Mouse (Mus musculus): Measurements from ENCODE around the gene Rhbdd1. TPM values are rescaled to one million over a fixed set of nuclear protein-coding genes. Genes with fewer than 3 reads are reported as not detected.

The Rhbdd1 gene
- polyA plus RNA-seq, 1 experiment from 2014 or later, result 7.5 TPM

- Histone ChIP-seq H3K4me3 (ENCODE audit: low read depth, low read length) (no peak overlapping the region), H3K9ac (ENCODE audit: low read depth, low read length) (no peak overlapping the region), H3K27me3 (replicated peaks; ENCODE audit: control insufficient read depth, insufficient read depth, low read length) (no peaks in the 10 kb centered on the region), H3K36me3 (ENCODE audit: control insufficient read depth, insufficient read depth) (no peaks in the 10 kb centered on the region), H3K4me2 (replicated peaks; ENCODE audit: low read depth) (no peak overlapping the region), H3K9me3 (ENCODE audit: control insufficient read depth) (no peaks in the 10 kb centered on the region), H3K4me1 (replicated peaks; ENCODE audit: control insufficient read depth, insufficient read depth, low read length) (0 out of 2 replicates have a peak, but pooled peaks cover 10% of the 10 kb centered on the region), H3K27ac (ENCODE audit: low read depth, low read length) (no peak overlapping the region)
- TF ChIP-seq CTCF (IDR thresholded peaks at IDR 0.05; ENCODE audit: low read depth), result no peak
- ATAC-seq, result no peak
- WGBS, result 75% methylated on average over 6 of the region's 6 CpGs
These were observed 34.4 kb upstream of the Rhbdd1 start for GRCm38 (mm10) chr1:82281823-82282222.

DNA sequence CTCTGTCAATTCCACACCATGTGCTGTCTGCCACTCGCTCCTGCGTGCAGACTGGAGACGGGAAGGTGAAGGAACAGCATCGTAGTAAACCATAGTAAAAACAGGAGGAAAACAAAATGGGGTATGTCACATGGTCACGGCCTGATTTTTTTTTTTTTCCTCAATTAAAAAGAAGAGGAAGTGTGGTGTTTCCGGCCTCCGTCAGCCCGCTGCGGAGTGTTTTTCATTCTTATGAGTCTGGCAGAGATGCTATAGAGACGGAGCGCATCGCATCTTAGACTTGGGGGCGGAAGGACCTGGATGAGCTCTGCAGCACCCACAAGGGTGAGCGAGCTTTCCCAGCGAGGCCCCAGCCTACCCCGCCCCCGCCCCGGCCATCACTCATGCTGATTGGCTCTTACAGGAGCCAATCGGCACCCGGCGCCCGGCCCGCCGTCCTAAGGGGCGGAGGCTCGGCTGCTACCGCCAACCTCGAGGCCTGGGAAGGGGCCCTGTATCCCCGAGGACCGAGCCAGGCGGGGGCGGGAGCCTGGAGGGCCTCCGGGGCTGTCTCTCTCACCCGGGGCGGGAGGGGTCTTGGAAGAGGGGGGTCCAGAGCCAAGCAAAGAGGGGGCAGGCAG is 33.1 kb upstream of the Rhbdd1 start:
- Histone ChIP-seq H3K4me3 (ENCODE audit: low read depth, low read length) (peak overlapping the region; percentile 49), H3K4me1 (replicated peaks; ENCODE audit: control insufficient read depth, insufficient read depth, low read length) (0 out of 2 replicates have a peak, but pooled peaks cover 10% of the 10 kb centered on the region), H3K27me3 (replicated peaks; ENCODE audit: control insufficient read depth, insufficient read depth, low read length) (no peaks in the 10 kb centered on the region), H3K36me3 (ENCODE audit: control insufficient read depth, insufficient read depth) (no peaks in the 10 kb centered on the region), H3K27ac (ENCODE audit: low read depth, low read length) (peak overlapping the region; percentile 70), H3K9ac (ENCODE audit: low read depth, low read length) (peak overlapping the region; percentile 52), H3K9me3 (ENCODE audit: control insufficient read depth) (no peaks in the 10 kb centered on the region), H3K4me2 (replicated peaks; ENCODE audit: low read depth) (peak overlapping the region; percentile 80)
- peak; percentile 97 for ATAC-seq
- TF ChIP-seq CTCF (IDR thresholded peaks at IDR 0.05; ENCODE audit: low read depth), result no peak
- 2% methylated on average over 35 of the region's 35 CpGs for WGBS

- Histone ChIP-seq H3K27ac (ENCODE audit: low read depth, low read length) (peak overlapping the region; percentile 70), H3K27me3 (replicated peaks; ENCODE audit: control insufficient read depth, insufficient read depth, low read length) (no peaks in the 10 kb centered on the region; the same call in 1 of the 2 replicates), H3K4me2 (replicated peaks; ENCODE audit: low read depth) (peak overlapping the region; percentile 80), H3K9me3 (ENCODE audit: control insufficient read depth) (no peaks in the 10 kb centered on the region), H3K4me1 (replicated peaks; ENCODE audit: control insufficient read depth, insufficient read depth, low read length) (0 out of 2 replicates have a peak, but pooled peaks cover 10% of the 10 kb centered on the region), H3K9ac (ENCODE audit: low read depth, low read length) (peak overlapping the region; percentile 52; the same call in 1 of the 2 replicates), H3K4me3 (ENCODE audit: low read depth, low read length) (peak overlapping the region; percentile 49), H3K36me3 (ENCODE audit: control insufficient read depth, insufficient read depth) (no peaks in the 10 kb centered on the region)
- 31% methylated on average over 1 of the region's 1 CpGs for WGBS
- TF ChIP-seq CTCF (IDR thresholded peaks at IDR 0.05; ENCODE audit: low read depth), result no peak
- ATAC-seq, result no peak
These were observed 32.4 kb upstream of the Rhbdd1 start for GRCm38 (mm10) chr1:82283901-82284301.

DNA sequence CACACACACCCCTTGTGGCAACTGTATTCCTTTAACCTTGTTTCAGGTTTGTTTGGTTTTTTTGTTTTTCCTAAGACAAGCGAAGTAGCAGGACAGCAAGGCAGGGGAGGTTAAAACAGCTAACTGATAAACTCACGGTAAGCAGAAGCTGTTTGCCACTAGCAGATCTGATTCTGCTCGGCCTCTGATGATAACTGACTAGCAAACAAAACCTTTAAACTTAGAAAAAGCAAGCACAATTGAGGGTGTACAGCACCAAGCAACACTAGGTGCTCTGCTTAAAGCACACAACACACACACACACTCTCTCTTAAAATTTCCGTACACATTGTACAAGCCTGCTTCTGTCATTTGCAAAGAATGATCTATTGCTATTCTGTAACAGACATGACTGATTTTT is 31.8 kb upstream of the Rhbdd1 start:
- Histone ChIP-seq H3K4me1 (replicated peaks; ENCODE audit: control insufficient read depth, insufficient read depth, low read length) (0 out of 2 replicates have a peak, but pooled peaks cover 10% of the 10 kb centered on the region), H3K9me3 (ENCODE audit: control insufficient read depth) (no peaks in the 10 kb centered on the region), H3K4me2 (replicated peaks; ENCODE audit: low read depth) (peak overlapping the region; percentile 80), H3K27me3 (replicated peaks; ENCODE audit: control insufficient read depth, insufficient read depth, low read length) (peaks cover 4% of the 10 kb centered on the region), H3K9ac (ENCODE audit: low read depth, low read length) (no peak overlapping the region), H3K4me3 (ENCODE audit: low read depth, low read length) (peak overlapping the region; percentile 49), H3K36me3 (ENCODE audit: control insufficient read depth, insufficient read depth) (no peaks in the 10 kb centered on the region), H3K27ac (ENCODE audit: low read depth, low read length) (no peak overlapping the region)
- ATAC-seq, result no peak
- WGBS, result 39% methylated on average over 4 of the region's 4 CpGs
- no peak for TF ChIP-seq CTCF (IDR thresholded peaks at IDR 0.05; ENCODE audit: low read depth)

DNA sequence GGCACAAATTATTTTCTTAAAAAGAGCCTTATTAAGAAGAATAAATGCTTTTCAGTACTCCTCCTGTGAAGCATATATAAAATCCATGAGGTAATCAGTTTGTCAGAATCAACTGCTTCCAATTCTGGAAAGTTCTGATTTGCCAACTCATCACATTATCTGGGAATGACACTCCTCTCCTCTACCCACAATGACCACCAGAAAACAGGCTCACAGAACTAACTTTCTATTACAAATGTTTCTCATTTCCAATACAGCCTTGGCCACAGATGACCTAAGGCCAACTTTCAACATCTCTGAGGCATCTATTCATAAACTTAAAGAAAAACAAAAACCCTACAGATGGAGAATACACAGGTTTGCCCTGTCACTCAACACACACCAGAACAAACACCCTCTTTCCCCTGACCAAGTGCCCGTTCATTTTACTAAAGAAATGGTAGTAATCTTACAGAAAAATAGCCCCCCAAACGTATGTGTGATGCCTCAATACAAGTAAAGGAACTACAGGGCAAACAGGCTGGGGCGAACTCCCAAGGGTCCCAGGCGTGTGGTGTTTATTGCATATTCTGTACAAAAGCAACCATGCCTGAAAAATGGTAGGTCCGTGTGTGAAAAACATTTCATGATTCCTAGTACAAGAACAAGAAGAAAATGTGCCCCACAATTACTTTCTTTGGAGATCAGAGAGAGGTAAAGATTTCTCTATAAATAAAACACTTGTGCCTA is 30.6 kb upstream of the Rhbdd1 start:
- Histone ChIP-seq H3K9ac (ENCODE audit: low read depth, low read length) (no peak overlapping the region), H3K27me3 (replicated peaks; ENCODE audit: control insufficient read depth, insufficient read depth, low read length) (peaks cover 17% of the 10 kb centered on the region), H3K4me3 (ENCODE audit: low read depth, low read length) (peak overlapping the region; percentile 37), H3K4me2 (replicated peaks; ENCODE audit: low read depth) (peak overlapping the region; percentile 80), H3K36me3 (ENCODE audit: control insufficient read depth, insufficient read depth) (no peaks in the 10 kb centered on the region), H3K27ac (ENCODE audit: low read depth, low read length) (no peak overlapping the region), H3K9me3 (ENCODE audit: control insufficient read depth) (no peaks in the 10 kb centered on the region), H3K4me1 (replicated peaks; ENCODE audit: control insufficient read depth, insufficient read depth, low read length) (0 out of 2 replicates have a peak, but pooled peaks cover 10% of the 10 kb centered on the region)
- WGBS, result 42% methylated on average over 5 of the region's 5 CpGs
- no peak for ATAC-seq
- TF ChIP-seq CTCF (IDR thresholded peaks at IDR 0.05; ENCODE audit: low read depth), result no peak

Measured in intestine, postnatal 0 days (tissue).